Mouse (Mus musculus): Measurements from ENCODE around the gene Fam13a.

DNA sequence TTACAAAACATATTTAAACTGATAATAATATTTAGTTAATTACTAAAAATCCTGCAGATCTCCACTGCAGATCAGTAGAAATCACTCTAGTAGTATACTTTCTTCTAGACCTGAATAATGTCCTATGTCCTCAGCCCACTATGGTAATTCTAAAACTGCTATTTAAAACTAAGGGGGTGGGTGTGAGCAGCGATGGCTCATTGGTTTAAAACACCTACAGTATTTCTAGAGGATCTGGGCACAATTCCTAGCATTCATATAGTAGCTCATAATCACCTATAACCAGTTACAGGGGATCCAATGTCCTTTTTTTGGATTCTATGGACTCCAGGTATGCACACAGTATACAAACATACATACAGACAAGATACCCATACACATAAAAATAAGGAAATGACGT is 78.1 kb downstream of the Fam13a start:
- TF ChIP-seq POLR2A (IDR thresholded peaks at IDR 0.05; ENCODE audit: borderline replicate concordance, insufficient read depth, low read length) (no peak), CTCF (IDR thresholded peaks at IDR 0.05; ENCODE audit: borderline replicate concordance, insufficient read depth, low read depth, low read length) (no peak)
